Mouse (Mus musculus) mouse trophoblast stem cell (cell line): ENCODE measurements around the gene Tmem53.

ENCODE experiments used
- in situ Hi-C, 2 experiments: fragments of 300-500 bp; cut with MseI, MboI; formaldehyde crosslinking; loops; 2 replicates in 1 of 2; 3 replicates in 1 of 2; pipeline ENCODE4 v1.15.1; 2025

The Tmem53 gene

GRCm38 (mm10) chr4:117251801-117252316 is at the start of gene Tmem53, which contains the start of gene Armh1:
TSS of gene Tmem53 (plus strand) at chr4:117251951.
TSS of gene Armh1 (minus strand) at chr4:117252125.
- in situ Hi-C loops: no loop called here

GRCm38 (mm10) chr4:117202046-117202991 is 49.4 kb upstream of the Tmem53 start:
- in situ Hi-C loops: no loop called here

GRCm38 (mm10) chr4:117202992-117203354 is 48.8 kb upstream of the Tmem53 start:
- in situ Hi-C loops: no loop called here

- in situ Hi-C loops: no loop called here
These were observed 42.2 kb upstream of the Tmem53 start for GRCm38 (mm10) chr4:117209592-117209991.

- in situ Hi-C loops: no loop called here
These were observed 41.3 kb upstream of the Tmem53 start for GRCm38 (mm10) chr4:117210147-117211074.

GRCm38 (mm10) chr4:117214250-117214649 is 37.5 kb upstream of the Tmem53 start:
- in situ Hi-C loops: no loop called here

- in situ Hi-C loops: no loop called here
These were observed 34.7 kb upstream of the Tmem53 start for GRCm38 (mm10) chr4:117217029-117217428.

- in situ Hi-C loops: no loop called here
These were observed 33.1 kb upstream of the Tmem53 start for GRCm38 (mm10) chr4:117218517-117219219.

- in situ Hi-C loops: no loop called here
These were observed 30.8 kb upstream of the Tmem53 start for GRCm38 (mm10) chr4:117220741-117221515.

- in situ Hi-C loops: no loop called here
These were observed 29.9 kb upstream of the Tmem53 start for GRCm38 (mm10) chr4:117221836-117222235.

- in situ Hi-C loops: no loop called here
These were observed 28.8 kb upstream of the Tmem53 start for GRCm38 (mm10) chr4:117223001-117223400.

- in situ Hi-C loops: no loop called here
These were observed 27.6 kb upstream of the Tmem53 start for GRCm38 (mm10) chr4:117224122-117224521.

GRCm38 (mm10) chr4:117225250-117225649 is 26.5 kb upstream of the Tmem53 start:
- in situ Hi-C loops: no loop called here

- in situ Hi-C loops: no loop called here
These were observed 22.2 kb upstream of the Tmem53 start for GRCm38 (mm10) chr4:117229590-117229989.

- in situ Hi-C loops: loop anchor here (5.0 kb wide), 1 partner anchor 37 kb away; no protein-coding TSS in a partner anchor
These were observed 21.4 kb upstream of the Tmem53 start for GRCm38 (mm10) chr4:117230331-117230730.

- in situ Hi-C loops: loop anchor here (5.0 kb wide), 1 partner anchor 36 kb away; no protein-coding TSS in a partner anchor
These were observed 20.5 kb upstream of the Tmem53 start for GRCm38 (mm10) chr4:117231208-117231607.

- in situ Hi-C loops: loop anchor here (5.0 kb wide), 1 partner anchor 33 kb away; no protein-coding TSS in a partner anchor
These were observed 17.5 kb upstream of the Tmem53 start for GRCm38 (mm10) chr4:117234166-117234741.

GRCm38 (mm10) chr4:117235822-117236221 is 15.9 kb upstream of the Tmem53 start:
- in situ Hi-C loops: no loop called here

GRCm38 (mm10) chr4:117239153-117239552 is 12.6 kb upstream of the Tmem53 start:
- in situ Hi-C loops: no loop called here

- in situ Hi-C loops: no loop called here
These were observed 10.9 kb upstream of the Tmem53 start for GRCm38 (mm10) chr4:117240867-117241266.
